ENCODE assay signal across 9 mouse cellular contexts in the genomic region with DNA sequence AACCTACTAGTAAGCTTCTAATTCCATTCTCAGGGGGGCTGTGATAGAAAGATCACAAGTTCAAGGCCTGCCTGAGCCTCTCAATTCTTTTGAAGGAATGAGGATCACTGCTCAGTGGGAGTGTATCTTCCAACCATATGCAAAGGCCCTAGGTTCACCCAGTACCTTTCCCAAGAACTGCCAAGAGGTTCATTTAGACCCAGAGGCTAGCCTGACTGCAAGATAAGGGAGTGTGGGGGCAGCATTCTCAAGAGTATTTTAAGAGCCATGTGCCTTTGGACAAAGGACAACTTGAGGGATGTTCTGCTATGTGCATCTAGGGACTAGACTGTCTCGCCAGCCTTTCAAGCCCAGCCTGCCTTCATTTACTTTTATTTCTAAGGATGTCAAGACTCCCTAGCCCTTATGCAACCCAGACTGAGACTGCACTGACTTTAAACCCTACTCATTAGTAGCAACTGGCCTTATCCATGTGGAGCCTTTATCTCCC. TPM values are rescaled to one million over a fixed set of nuclear protein-coding genes. Genes with fewer than 3 reads are reported as not detected.
DNase-seq lines count a peak whose midpoint lies in the region; ATAC-seq and TF ChIP-seq lines count a peak whose summit lies in the region.
"Had no signal": no experiment of that assay in that cellular context is flagged by ENCODE, and none has a peak within 500 bp of the region (broad histone marks: within the 10 kb centered on the region; RNA-seq: fewer than 3 reads in every experiment).

No protein-coding gene starts in this region.

- no peak overlapping the region for H3K9ac ChIP-seq in heart, embryonic 16.5 days (ENCODE audit: low read length)
- no peak overlapping the region for H3K9ac ChIP-seq in intestine, embryonic 15.5 days

- intact Hi-C loops in heart, postnatal 36 days (cut with DNase I): loop anchor here (2.0 kb wide), 3 partner anchors 28 to 76 kb away; a partner anchor contains a TSS

- ATAC-seq in heart, embryonic 16.5 days (replicated peaks; ENCODE audit: extremely low read depth, insufficient read depth, low FRiP score): no peak
- ATAC-seq in intestine, embryonic 15.5 days: peak; percentile 4; the same call in 1 of the 2 replicates

- no peak overlapping the region for H3ac ChIP-seq in myocyte (ENCODE audit: control insufficient read depth, insufficient read length)

- WGBS in heart, embryonic 16.5 days: 27% methylated on average over 1 of the region's 1 CpGs
- 8% methylated on average over 1 of the region's 1 CpGs for WGBS in intestine, embryonic 15.5 days

- peaks cover 34% of the 10 kb centered on the region for H3K79me2 ChIP-seq in myocyte (ENCODE audit: control insufficient read depth, insufficient read depth)

- H3K27ac ChIP-seq in heart, embryonic 16.5 days (ENCODE audit: low read length): 0 out of 2 replicates have a peak overlapping the region, but pooled peaks have one; percentile 23
- H3K27ac ChIP-seq in intestine, embryonic 15.5 days: peak overlapping the region; percentile 20

- DNase-seq in heart, postnatal 36 days: no peak
- peak; percentile 88 for DNase-seq in ZHBTc4 (ENCODE audit: low read depth, low spot score)
- DNase-seq in right cerebral cortex, postnatal 10 days (ENCODE audit: low spot score in 2 of 2): no peak
- DNase-seq in layer of hippocampus, postnatal 36 days: no peak
- DNase-seq in ovary, adult 18-20 months (ENCODE audit: low spot score): no peak

- no peak overlapping the region for H3K4me2 ChIP-seq in heart, embryonic 16.5 days (ENCODE audit: low read depth, low read length)
- H3K4me2 ChIP-seq in intestine, embryonic 15.5 days (replicated peaks): no peak overlapping the region
- no peak overlapping the region for H3K4me2 ChIP-seq in myocyte (ENCODE audit: low read depth)

- no peaks in the 10 kb centered on the region for H3K27me3 ChIP-seq in heart, embryonic 16.5 days (ENCODE audit: control insufficient read depth, insufficient read depth, low read length)
- H3K27me3 ChIP-seq in intestine, embryonic 15.5 days (replicated peaks): no peaks in the 10 kb centered on the region
- no peaks in the 10 kb centered on the region for H3K27me3 ChIP-seq in myocyte (ENCODE audit: control insufficient read depth, insufficient read depth, insufficient read length)

- H3K4me3 ChIP-seq in heart, embryonic 16.5 days (ENCODE audit: low read length): no peak overlapping the region
- no peak overlapping the region for H3K4me3 ChIP-seq in intestine, embryonic 15.5 days (replicated peaks)
- no peak overlapping the region for H3K4me3 ChIP-seq in myocyte

- H3K36me3 ChIP-seq in heart, embryonic 16.5 days (ENCODE audit: control insufficient read depth, insufficient read depth): peaks cover 42% of the 10 kb centered on the region
- peaks cover 8% of the 10 kb centered on the region; the same call in 1 of the 2 replicates for H3K36me3 ChIP-seq in intestine, embryonic 15.5 days
- peaks cover 56% of the 10 kb centered on the region for H3K36me3 ChIP-seq in myocyte (ENCODE audit: control insufficient read depth, insufficient read depth)

- H3K4me1 ChIP-seq in heart, embryonic 16.5 days (ENCODE audit: control insufficient read depth, insufficient read depth, low read length): peaks cover 15% of the 10 kb centered on the region
- H3K4me1 ChIP-seq in intestine, embryonic 15.5 days (replicated peaks): peaks cover 2% of the 10 kb centered on the region; the same call in 1 of the 2 replicates

- peak; percentile 50 for TF ChIP-seq POLR2A in myocyte (IDR thresholded peaks at IDR 0.05; ENCODE audit: insufficient read length, low read depth)

- H3K9me3 ChIP-seq in heart, embryonic 16.5 days (replicated peaks; ENCODE audit: control insufficient read depth, low read length): no peaks in the 10 kb centered on the region
- no peaks in the 10 kb centered on the region for H3K9me3 ChIP-seq in intestine, embryonic 15.5 days

TF ChIP-seq in myocyte, 11 proteins besides CTCF, POLR2A, EP300 and RAD21:
- TF ChIP-seq MAX (IDR thresholded peaks at IDR 0.05; ENCODE audit: low read depth) (no peak), POLR2AphosphoS2 (IDR thresholded peaks at IDR 0.05; ENCODE audit: insufficient read length, low read depth) (peak; percentile 95)

RNA-seq across cellular contexts. Expression of a gene that starts 12.4 kb away (rescaled TPM):
- 3,112 and 3,297 TPM in 2 replicates for polyA plus RNA-seq in heart, embryonic 16.5 days (2015; fragmentation: Nextera tagmentation; extraction: Ambion mirVana)
- 1,000 to 10,000 TPM; 1,083 to 1,160 TPM for total RNA-seq in heart, postnatal 36 days (2021)
- polyA plus RNA-seq in intestine, embryonic 15.5 days (2015; fragmentation: Nextera tagmentation; extraction: Ambion mirVana): 4,456 and 4,538 TPM in 2 replicates
- polyA plus RNA-seq in myocyte (2012; fragmentation: generic; extraction: Trizol): 8,203 TPM
- total RNA-seq in layer of hippocampus, postnatal 36 days (2021): 1,000 to 10,000 TPM; 2,932 to 3,031 TPM

RNA-seq across cellular contexts. Expression of a gene that starts 28.0 kb away (rescaled TPM):
- 0.49 and 0.50 TPM in 2 replicates for polyA plus RNA-seq in heart, embryonic 16.5 days (2015; fragmentation: Nextera tagmentation; extraction: Ambion mirVana)
- total RNA-seq in heart, postnatal 36 days (2021): not detected
- polyA plus RNA-seq in intestine, embryonic 15.5 days (2015; fragmentation: Nextera tagmentation; extraction: Ambion mirVana): 0.32 and 0.64 TPM in 2 replicates
- polyA plus RNA-seq in myocyte (2012; fragmentation: generic; extraction: Trizol): 0.13 TPM
- total RNA-seq in layer of hippocampus, postnatal 36 days (2021): 1 to 10 TPM; 1.1 TPM
- polyA plus RNA-seq: large intestine, adult 2 months had no signal

RNA-seq across cellular contexts. Expression of a gene that starts 28.6 kb away (rescaled TPM):
- 30.1 and 32.8 TPM in 2 replicates for polyA plus RNA-seq in heart, embryonic 16.5 days (2015; fragmentation: Nextera tagmentation; extraction: Ambion mirVana)
- 10 to 100 TPM; 24.3 to 25.2 TPM for total RNA-seq in heart, postnatal 36 days (2021)
- polyA plus RNA-seq in intestine, embryonic 15.5 days (2015; fragmentation: Nextera tagmentation; extraction: Ambion mirVana): 24.2 and 24.6 TPM in 2 replicates
- polyA plus RNA-seq in myocyte (2012; fragmentation: generic; extraction: Trizol): 10.8 TPM
- 10 to 100 TPM; 24.3 to 26.3 TPM for total RNA-seq in layer of hippocampus, postnatal 36 days (2021)

RNA-seq across cellular contexts. Expression of a gene that starts 33.5 kb away (rescaled TPM):
- polyA plus RNA-seq in heart, embryonic 16.5 days (2015; fragmentation: Nextera tagmentation; extraction: Ambion mirVana): 1.4 and 1.5 TPM in 2 replicates
- total RNA-seq in heart, postnatal 36 days (2021): under 1 TPM; 0.54 to 0.56 TPM
- 2.3 and 2.4 TPM in 2 replicates for polyA plus RNA-seq in intestine, embryonic 15.5 days (2015; fragmentation: Nextera tagmentation; extraction: Ambion mirVana)
- polyA plus RNA-seq in myocyte (2012; fragmentation: generic; extraction: Trizol): 0.56 TPM
- total RNA-seq in layer of hippocampus, postnatal 36 days (2021): under 1 TPM; 0.58 to 0.77 TPM
